Mouse (Mus musculus): ENCODE measurements at regions not wholly inside any gene's neighbourhood (a gene's known extent, or its start where the extent isn't known, plus 50 kb on each side); places are given as distances from the start of the nearest gene placed in this dataset.

GRCm38 (mm10) chr3:134654051-134654450, 174.8 kb upstream of the Tacr3 start:
- WGBS = 25% methylated on average over 4 of the region's 4 CpGs
- Histone ChIP-seq H3K4me1 (ENCODE audit: control insufficient read depth, insufficient read depth, low read length) (no peaks in the 10 kb centered on the region), H3K4me3 (replicated peaks; ENCODE audit: extremely low read depth, low read depth, low read length) (no peak overlapping the region)
- TF ChIP-seq CTCF (IDR thresholded peaks at IDR 0.05; ENCODE audit: insufficient read depth, low read length) = no peak
- no peak for TF ChIP-seq POLR2A (IDR thresholded peaks at IDR 0.05; ENCODE audit: borderline replicate concordance, extremely low read depth, low read depth, low read length)
- DNase-seq = no peak

- H3K4me1 ChIP-seq (ENCODE audit: control insufficient read depth, insufficient read depth, low read length) = no peaks in the 10 kb centered on the region
- DNase-seq = no peak
- WGBS = 91% methylated on average over 2 of the region's 2 CpGs
- TF ChIP-seq CTCF (IDR thresholded peaks at IDR 0.05; ENCODE audit: insufficient read depth, low read length) = no peak
- TF ChIP-seq POLR2A (IDR thresholded peaks at IDR 0.05; ENCODE audit: borderline replicate concordance, extremely low read depth, low read depth, low read length) = no peak
- no peak overlapping the region for H3K4me3 ChIP-seq (replicated peaks; ENCODE audit: extremely low read depth, low read depth, low read length)
Measured at GRCm38 (mm10) chr3:134694893-134695292, 133.9 kb upstream of the Tacr3 start.

GRCm38 (mm10) chr3:134718620-134719019, 110.2 kb upstream of the Tacr3 start:
- WGBS = 27% methylated on average over 2 of the region's 2 CpGs
- DNase-seq = no peak
- no peaks in the 10 kb centered on the region for H3K4me1 ChIP-seq (ENCODE audit: control insufficient read depth, insufficient read depth, low read length)
- H3K4me3 ChIP-seq (replicated peaks; ENCODE audit: extremely low read depth, low read depth, low read length) = no peak overlapping the region
- no peak for TF ChIP-seq CTCF (IDR thresholded peaks at IDR 0.05; ENCODE audit: insufficient read depth, low read length)
- TF ChIP-seq POLR2A (IDR thresholded peaks at IDR 0.05; ENCODE audit: borderline replicate concordance, extremely low read depth, low read depth, low read length) = no peak

GRCm38 (mm10) chr3:134735684-134736083, 93.1 kb upstream of the Tacr3 start:
- no peaks in the 10 kb centered on the region for H3K4me1 ChIP-seq (ENCODE audit: control insufficient read depth, insufficient read depth, low read length)
- no peak overlapping the region for H3K4me3 ChIP-seq (replicated peaks; ENCODE audit: extremely low read depth, low read depth, low read length)
- 65% methylated on average over 1 of the region's 1 CpGs for WGBS
- DNase-seq = no peak
- TF ChIP-seq POLR2A (IDR thresholded peaks at IDR 0.05; ENCODE audit: borderline replicate concordance, extremely low read depth, low read depth, low read length) (no peak), CTCF (IDR thresholded peaks at IDR 0.05; ENCODE audit: insufficient read depth, low read length) (no peak)

- no peak for DNase-seq
- no peak overlapping the region for H3K4me3 ChIP-seq (replicated peaks; ENCODE audit: extremely low read depth, low read depth, low read length)
- H3K4me1 ChIP-seq (ENCODE audit: control insufficient read depth, insufficient read depth, low read length) = no peaks in the 10 kb centered on the region
- 98% methylated on average over 1 of the region's 1 CpGs for WGBS
- TF ChIP-seq POLR2A (IDR thresholded peaks at IDR 0.05; ENCODE audit: borderline replicate concordance, extremely low read depth, low read depth, low read length) = no peak
Measured at GRCm38 (mm10) chr3:134761108-134761507, 67.7 kb upstream of the Tacr3 start.

GRCm38 (mm10) chr3:134763264-134763936, 65.4 kb upstream of the Tacr3 start:
- DNase-seq = no peak
- TF ChIP-seq CTCF (IDR thresholded peaks at IDR 0.05; ENCODE audit: insufficient read depth, low read length) (no peak), POLR2A (IDR thresholded peaks at IDR 0.05; ENCODE audit: borderline replicate concordance, extremely low read depth, low read depth, low read length) (no peak)
- Histone ChIP-seq H3K4me1 (ENCODE audit: control insufficient read depth, insufficient read depth, low read length) (no peaks in the 10 kb centered on the region), H3K4me3 (replicated peaks; ENCODE audit: extremely low read depth, low read depth, low read length) (no peak overlapping the region)
- 66% methylated on average over 4 of the region's 4 CpGs for WGBS

Measured in lung, adult 2 months (tissue).